Mouse (Mus musculus) stomach, postnatal 0 days (tissue): ENCODE measurements at regions not wholly inside any gene's neighbourhood (a gene's known extent, or its start where the extent isn't known, plus 50 kb on each side); places are given as distances from the start of the nearest gene placed in this dataset.
"Not testable (repeated sequence)": the region's sequence is repeated elsewhere in the genome, so short reads cannot be mapped to it uniquely, and the experiment has no call there.

Experiments used
- CTCF ChIP-seq: IDR thresholded peaks from 2 replicates; pipeline ENCODE4 v1.5.1; 2016; ENCODE audit warnings: antibody characterized with exemption, low read depth, mild to moderate bottlenecking, moderate library complexity
- EP300 ChIP-seq: optimal IDR thresholded peaks from 2 replicates; pipeline ENCODE3; 2016; ENCODE audit warnings: antibody characterized with exemption

GRCm38 (mm10) chr12:117343605-117344004 is 172.7 kb upstream of the Rapgef5 start:
- TF ChIP-seq CTCF, EP300: not testable (repeated sequence)
